Mouse (Mus musculus) heart, postnatal 0 days (tissue): ENCODE data around the gene Chd9. TPM values are rescaled to one million over a fixed set of nuclear protein-coding genes. Genes with fewer than 3 reads are reported as not detected.

Experiments
- ATAC-seq: fragments of 200-750 bp; cut with Nextera tagmentation; 2 replicates; pipeline ENCODE4 v1.8.0; 2017; ENCODE audit warnings: low read depth, moderate number of reproducible peaks, moderate library complexity; ENCODE audit not compliant: insufficient read depth
- DNase-seq: peaks from one replicate; pipeline ENCODE4 v3.0.0-alpha.2; 2016; ENCODE audit warnings: low spot score
- H3K27ac ChIP-seq: fragments of 300-500 bp; sonication (generic); 2 replicates; pipeline ENCODE4 v1.5.1; 2014; ENCODE audit warnings: low read depth, mild to moderate bottlenecking
- H3K27me3 ChIP-seq: fragments of 300-500 bp; sonication (generic); 2 replicates; pipeline ENCODE4 v1.6.1; 2014; ENCODE audit warnings: low read length, mixed read lengths; ENCODE audit not compliant: control insufficient read depth, insufficient read depth
- H3K36me3 ChIP-seq: fragments of 300-500 bp; sonication (generic); replicated peaks from 2 replicates; pipeline ENCODE4 v1.6.1; 2014; ENCODE audit warnings: low read length, mixed read lengths; ENCODE audit not compliant: control insufficient read depth, insufficient read depth
- H3K4me1 ChIP-seq: fragments of 300-500 bp; sonication (generic); 2 replicates; pipeline ENCODE4 v1.6.1; 2014; ENCODE audit warnings: antibody characterized with exemption; ENCODE audit not compliant: control insufficient read depth, insufficient read depth
- H3K4me2 ChIP-seq: fragments of 300-500 bp; sonication (generic); 2 replicates; pipeline ENCODE4 v1.6.1; 2014; ENCODE audit warnings: low read depth, mild to moderate bottlenecking, low read length, moderate library complexity
- H3K4me3 ChIP-seq: fragments of 300-500 bp; sonication (generic); 2 replicates; pipeline ENCODE4 v1.5.1; 2014; ENCODE audit warnings: low read depth, low read length
- H3K9ac ChIP-seq: fragments of 300-500 bp; sonication (generic); replicated peaks from 2 replicates; pipeline ENCODE4 v1.6.1; 2014; ENCODE audit warnings: low read depth, low read length, mixed read lengths
- H3K9me3 ChIP-seq: fragments of 300-500 bp; sonication (generic); replicated peaks from 2 replicates; pipeline ENCODE4 v1.6.1; 2016; ENCODE audit warnings: low read length; ENCODE audit not compliant: control insufficient read depth
- CTCF ChIP-seq: IDR thresholded peaks from 2 replicates; pipeline ENCODE4 v1.5.1; 2016; ENCODE audit warnings: antibody characterized with exemption, control low read depth, low read depth
- EP300 ChIP-seq: IDR thresholded peaks from 2 replicates; pipeline ENCODE4 v1.6.1; 2016; ENCODE audit warnings: antibody characterized with exemption, low read depth
- WGBS: fragments of 180-500 bp; shearing (Covaris S2); extraction: QIAGEN DNeasy Blood & Tissue Kit; methylation state at CpG from one replicate; pipeline ENCODE4 v1.1.7; 2014; 5-methylcytosine and 5-hydroxymethylcytosine counted together
- microRNA-seq: library from miRNA; unstranded; fragments of <30 nt; microRNA quantifications from one replicate; pipeline ENCODE4, GENCODE M21; 2016
- polyA plus RNA-seq: library from polyadenylated mRNA; unstranded; fragments of >200 nt; fragmentation: Nextera tagmentation; extraction: Ambion mirVana; gene quantifications from 2 replicates; pipeline ENCODE4 v1.2.1, GENCODE M21; 2015
- total RNA-seq: library from RNA; depleted of rRNA; stranded (reverse); fragments of >200 nt; gene quantifications from 2 replicates; pipeline ENCODE4 v1.2.3, GENCODE M21; 2014; ENCODE audit warnings: low replicate concordance; rRNA removed

Gene Chd9
- total and polyA plus RNA-seq, 2 experiments from 2014 or later = 38.9 to 44.1 TPM

- DNase-seq = no peak
- peaks cover 66% of the 10 kb centered on the region for H3K36me3 ChIP-seq
- no peak for ATAC-seq
These were observed 254.3 kb downstream of the Chd9 start for GRCm38 (mm10) chr8:91082428-91082827.

GRCm38 (mm10) chr8:91088452-91088851 lies 260.3 kb downstream of the Chd9 start:
- H3K4me1 ChIP-seq = no peaks in the 10 kb centered on the region
- WGBS = 92% methylated on average over 7 of the region's 7 CpGs
- TF ChIP-seq EP300 = no peak
- no peak for TF ChIP-seq CTCF
- H3K36me3 ChIP-seq = peaks cover 92% of the 10 kb centered on the region
- H3K4me3 ChIP-seq = no peak overlapping the region
- no peak overlapping the region for H3K27ac ChIP-seq
- H3K9ac ChIP-seq = no peak overlapping the region
- DNase-seq (no peak), ATAC-seq (no peak)
- no peaks in the 10 kb centered on the region for H3K9me3 ChIP-seq
- H3K4me2 ChIP-seq = no peak overlapping the region
- H3K27me3 ChIP-seq = no peaks in the 10 kb centered on the region

More at GRCm38 (mm10) chr8:91082428-91082827, 254.3 kb downstream of the Chd9 start:
- Histone ChIP-seq H3K9ac (no peak overlapping the region), H3K4me1 (peaks cover 3% of the 10 kb centered on the region; the same call in 1 of the 2 replicates), H3K27me3 (no peaks in the 10 kb centered on the region), H3K4me3 (no peak overlapping the region), H3K4me2 (no peak overlapping the region), H3K9me3 (no peaks in the 10 kb centered on the region), H3K27ac (no peak overlapping the region)
- TF ChIP-seq EP300 (no peak), CTCF (no peak)
- 80% methylated on average over 12 of the region's 12 CpGs for WGBS

DNA sequence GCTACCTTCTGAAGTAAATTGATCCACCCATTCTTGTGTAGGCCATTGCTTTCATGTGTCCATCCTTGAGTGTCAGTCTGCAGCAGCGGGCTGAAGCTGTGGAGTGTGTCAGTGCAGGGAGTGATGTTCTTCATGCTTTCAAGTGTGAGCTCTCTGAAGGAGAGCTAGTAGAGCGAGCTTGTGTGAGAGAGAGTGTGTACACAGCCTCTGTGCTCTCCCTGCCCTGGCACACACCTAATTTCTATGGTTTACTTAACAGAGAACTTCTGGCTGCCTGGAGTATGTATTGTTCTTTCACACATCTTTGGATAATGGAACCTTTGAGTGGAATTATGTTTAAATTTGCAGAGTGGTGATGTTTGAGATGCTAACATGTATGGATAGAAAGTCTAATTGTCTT lies 261.4 kb downstream of the Chd9 start:
- DNase-seq (no peak), ATAC-seq (no peak)
- Histone ChIP-seq H3K9me3 (no peaks in the 10 kb centered on the region), H3K4me1 (no peaks in the 10 kb centered on the region), H3K36me3 (peaks cover 86% of the 10 kb centered on the region), H3K27me3 (no peaks in the 10 kb centered on the region), H3K9ac (no peak overlapping the region), H3K4me2 (no peak overlapping the region), H3K4me3 (no peak overlapping the region), H3K27ac (no peak overlapping the region)
- no peak for TF ChIP-seq CTCF
- TF ChIP-seq EP300 = no peak
- WGBS = 90% methylated on average over 2 of the region's 2 CpGs

DNA sequence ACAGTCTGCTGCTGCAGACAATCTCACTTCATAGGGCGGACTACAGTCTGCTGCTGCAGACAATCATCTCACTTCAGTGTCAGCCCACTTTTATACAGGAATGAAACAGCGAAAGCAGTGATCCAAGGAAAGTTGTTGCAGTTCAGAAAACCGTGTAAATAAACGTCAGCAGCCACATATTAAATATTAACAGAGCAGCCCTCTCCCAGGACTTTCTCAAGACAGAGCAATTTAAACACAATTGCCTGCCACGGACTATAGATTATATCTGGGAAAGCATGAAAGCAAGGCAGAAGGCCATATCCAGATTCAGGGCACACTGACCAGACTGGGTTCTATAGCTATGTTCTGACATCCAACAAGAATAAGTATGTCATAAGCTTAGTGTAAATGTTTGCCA lies 266.0 kb downstream of the Chd9 start:
- ATAC-seq (no peak), DNase-seq (no peak)
- Histone ChIP-seq H3K27ac (no peak overlapping the region), H3K4me3 (no peak overlapping the region), H3K9ac (no peak overlapping the region), H3K4me2 (no peak overlapping the region), H3K4me1 (no peaks in the 10 kb centered on the region), H3K9me3 (no peaks in the 10 kb centered on the region), H3K27me3 (no peaks in the 10 kb centered on the region), H3K36me3 (peaks cover 83% of the 10 kb centered on the region)
- TF ChIP-seq EP300 = no peak
- no peak for TF ChIP-seq CTCF
- 91% methylated on average over 5 of the region's 5 CpGs for WGBS

GRCm38 (mm10) chr8:91098106-91098505 lies 270.0 kb downstream of the Chd9 start:
- Histone ChIP-seq H3K36me3 (peaks cover 72% of the 10 kb centered on the region), H3K4me3 (no peak overlapping the region), H3K9ac (no peak overlapping the region), H3K27me3 (no peaks in the 10 kb centered on the region), H3K27ac (no peak overlapping the region), H3K9me3 (no peaks in the 10 kb centered on the region), H3K4me2 (no peak overlapping the region), H3K4me1 (no peaks in the 10 kb centered on the region)
- 46% methylated on average over 6 of the region's 6 CpGs for WGBS
- no peak for TF ChIP-seq CTCF
- no peak for TF ChIP-seq EP300
- DNase-seq (peak; percentile 26), ATAC-seq (no peak)

Small RNA genes within 50 kb of the gene (microRNA-seq; reads per million reads assigned to microRNA genes)
- gene Gm44382 = not detected

Other genes with a start within 250 kb of the Chd9 start
- gene Gm19935, start 11.0 kb upstream of the Chd9 start, total RNA-seq = not detected in 2 replicates
- 0.12 and 0.56 TPM in 2 replicates for gene Gm19935, start 11.0 kb upstream of the Chd9 start, polyA plus RNA-seq
- gene Rbl2, start 241.7 kb downstream of the Chd9 start, total RNA-seq = 20.1 and 26.4 TPM in 2 replicates
- gene Rbl2, start 241.7 kb downstream of the Chd9 start, polyA plus RNA-seq = 10.9 and 12.1 TPM in 2 replicates